Mouse (Mus musculus): ENCODE data around the gene Gdf3.

DNA sequence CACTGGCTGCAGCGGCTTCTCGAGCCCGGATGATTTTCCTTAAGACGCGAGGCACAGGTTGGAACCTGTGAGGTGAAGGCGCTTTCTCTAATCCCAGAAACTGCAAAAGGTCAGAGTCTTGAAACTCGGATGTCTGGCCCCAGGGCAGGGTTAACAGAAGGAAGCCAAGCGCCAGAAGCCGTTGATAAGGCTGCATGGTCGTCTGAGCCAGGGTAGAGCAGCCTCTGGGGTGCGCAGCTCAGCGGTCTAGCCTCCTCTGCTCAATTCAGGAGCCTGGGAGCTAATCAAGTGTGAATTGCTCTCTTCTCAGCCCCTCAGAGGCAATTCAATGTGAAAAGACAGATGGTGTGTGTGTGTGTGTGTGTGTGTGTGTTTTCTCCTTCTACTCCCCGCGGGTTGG lies at the start of gene Gdf3:
- TF ChIP-seq CTCF (IDR thresholded peaks at IDR 0.05; ENCODE audit: borderline replicate concordance, insufficient read depth, low read length) (no peak), POLR2A (IDR thresholded peaks at IDR 0.05; ENCODE audit: low read depth, low read length) (no peak)

All from embryonic fibroblast, embryonic 13.5 days (primary cell).